Mouse (Mus musculus) left cerebral cortex, postnatal 4 days (tissue): ENCODE data around the gene Ctss. TPM values are rescaled to one million over a fixed set of nuclear protein-coding genes. Genes with fewer than 3 reads are reported as not detected.
"Not testable (repeated sequence)": the region's sequence is repeated elsewhere in the genome, so short reads cannot be mapped to it uniquely, and the experiment has no call there.

Source experiments
- DNase-seq: peaks from one replicate; pipeline ENCODE4 v3.0.0-alpha.2; 2022
- intact Hi-C: fragments of 180-260 bp; cut with DNase I; formaldehyde crosslinking; loops from one replicate; pipeline ENCODE4 v1.15.1; 2025
- total RNA-seq, 2 experiments: library from RNA; stranded (reverse); gene quantifications; 2 replicates each; pipeline ENCODE4 v1.2.3; 2021

The Ctss gene
- total RNA-seq, 2 experiments from 2014 or later = 8.3 to 8.6 TPM

DNA sequence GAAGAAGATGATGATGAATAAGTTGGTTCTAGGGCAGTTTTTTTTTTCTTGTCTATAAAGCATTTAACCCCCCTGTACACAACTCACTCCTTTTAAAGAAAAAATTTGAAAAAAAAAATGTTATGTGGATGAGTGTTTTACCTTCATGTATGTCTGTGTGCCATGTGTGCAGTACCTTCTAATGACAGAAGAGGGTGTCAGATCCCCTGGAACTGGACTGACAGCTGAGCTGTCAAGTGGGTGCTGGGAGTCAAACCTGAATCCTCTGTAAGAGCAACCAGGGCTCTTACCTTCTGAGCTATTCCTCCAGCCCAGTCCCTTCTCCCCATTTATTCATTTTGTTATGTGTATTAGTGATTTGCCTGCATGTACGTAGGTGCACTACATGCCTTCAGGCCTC lies 4.4 kb downstream of the Ctss start:
- intact Hi-C loops = no loop called here

DNA sequence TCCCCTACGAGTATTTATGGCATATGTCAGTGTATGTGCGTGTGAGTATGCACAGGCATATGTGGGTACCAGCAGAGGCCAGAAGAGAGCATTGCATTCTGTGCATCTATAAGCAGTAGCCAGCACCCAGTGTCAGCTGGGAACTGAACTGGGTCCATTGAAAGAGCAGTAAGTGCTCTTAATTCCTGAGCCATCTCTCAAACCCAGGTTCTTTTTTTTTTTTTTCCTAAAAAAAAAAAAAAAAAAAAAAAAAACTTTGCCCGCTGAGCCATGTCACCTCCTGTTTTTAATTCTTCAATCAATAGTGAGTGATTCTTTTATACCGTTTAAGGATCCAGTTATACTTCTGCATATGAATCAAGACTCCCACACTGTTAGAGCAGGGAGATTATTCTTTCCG lies 6.8 kb downstream of the Ctss start:
- intact Hi-C loops = no loop called here
- DNase-seq = no peak

More for the DNA sequence above, 4.4 kb downstream of the Ctss start:
- DNase-seq = no peak

DNA sequence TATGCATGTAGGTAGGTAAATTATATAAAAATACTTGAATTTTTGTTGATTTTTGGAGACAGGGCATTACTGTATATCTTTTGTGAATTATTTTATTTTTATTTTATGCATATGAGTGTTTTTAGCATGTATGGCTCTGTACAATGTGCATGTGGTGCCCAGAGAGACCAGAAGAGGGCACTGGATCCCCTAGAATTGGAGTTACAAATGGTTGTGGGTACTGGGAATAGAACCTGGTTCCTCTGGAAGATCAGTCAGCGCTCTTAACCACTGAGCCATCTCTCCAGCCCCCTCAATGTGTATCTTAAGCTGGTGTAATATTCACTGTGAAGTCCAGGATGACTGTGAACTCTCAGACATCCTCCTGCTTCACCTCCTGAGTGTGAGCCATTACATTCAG lies 8.3 kb downstream of the Ctss start:
- intact Hi-C loops = no loop called here

DNA sequence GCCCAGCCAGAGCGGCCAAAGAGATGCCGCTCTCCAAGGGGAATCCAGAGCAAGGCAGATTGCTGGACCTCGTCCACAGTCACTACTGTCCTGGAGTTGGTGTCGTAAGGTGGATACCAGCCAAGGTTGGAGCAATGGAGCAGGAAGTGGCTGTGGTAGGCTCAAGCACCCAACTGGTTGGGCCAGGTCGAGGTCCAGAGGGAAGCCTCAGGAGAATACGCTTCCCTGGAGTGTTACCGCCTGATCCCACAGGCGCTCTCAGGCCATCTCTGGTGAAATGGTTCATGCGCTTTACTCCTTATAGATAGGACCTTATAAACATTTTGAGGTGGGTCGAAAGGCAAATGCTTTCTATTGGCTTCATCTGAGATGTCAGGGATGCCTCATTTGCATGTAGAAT lies 12.3 kb downstream of the Ctss start:
- DNase-seq = no peak
- intact Hi-C loops = no loop called here

More for the DNA sequence above, 8.3 kb downstream of the Ctss start:
- no peak for DNase-seq

DNA sequence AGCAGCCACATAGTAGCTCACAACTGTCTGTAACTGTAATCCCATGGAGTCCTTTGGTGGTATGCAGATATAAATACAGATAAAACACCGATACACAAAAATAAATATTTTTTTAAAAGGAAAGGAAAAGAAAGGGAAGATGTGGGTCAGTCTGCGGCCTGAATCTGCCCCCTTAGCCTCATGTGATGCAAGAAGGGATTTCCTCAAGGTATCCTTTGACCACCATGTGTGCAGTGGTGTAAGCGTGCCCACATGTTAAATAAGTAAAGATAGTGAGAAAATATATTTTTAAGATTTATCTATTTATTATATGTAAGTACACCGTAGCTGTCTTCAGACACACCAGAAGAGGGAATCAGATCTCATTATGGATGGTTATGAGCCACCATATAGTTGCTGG lies 13.3 kb downstream of the Ctss start:
- intact Hi-C loops = no loop called here
- no peak for DNase-seq

DNA sequence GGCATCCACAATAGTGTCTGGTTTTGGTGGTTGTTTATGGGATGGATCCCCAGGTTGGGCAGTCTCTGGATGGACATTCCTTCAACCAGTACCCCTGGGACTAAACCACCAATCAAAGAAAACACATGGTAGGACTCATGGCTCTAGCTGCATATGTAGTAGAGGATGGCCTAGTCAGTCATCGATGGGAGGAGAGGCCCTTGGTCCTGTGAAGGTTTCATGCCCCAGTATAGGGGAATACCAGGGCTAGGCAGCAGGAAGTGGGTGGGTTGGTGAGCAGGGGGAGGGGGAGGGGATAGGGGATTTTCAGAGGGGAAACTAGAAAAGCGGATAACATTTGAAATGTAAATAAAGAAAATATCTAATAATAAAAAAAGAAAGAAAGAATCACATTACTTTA lies 14.6 kb downstream of the Ctss start:
- DNase-seq, intact Hi-C loops: not testable (repeated sequence)

DNA sequence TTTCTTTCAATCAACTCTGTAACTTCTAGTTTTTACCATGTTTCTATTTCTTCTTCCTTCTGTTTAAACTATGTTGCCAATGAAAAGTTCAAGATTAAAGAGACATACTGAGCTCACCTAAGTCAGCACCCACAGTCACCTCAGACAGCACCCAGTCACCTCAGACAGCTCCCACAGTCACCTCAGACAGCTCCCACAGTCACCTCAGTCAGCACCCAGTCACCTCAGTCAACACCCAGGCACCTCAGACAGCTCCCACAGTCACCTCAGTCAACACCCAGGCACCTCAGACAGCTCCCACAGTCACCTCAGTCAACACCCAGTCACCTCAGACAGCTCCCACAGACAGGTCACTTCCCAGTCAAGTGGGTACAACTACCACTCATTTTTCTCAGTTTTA lies 15.6 kb downstream of the Ctss start:
- DNase-seq = no peak
- intact Hi-C loops = no loop called here

DNA sequence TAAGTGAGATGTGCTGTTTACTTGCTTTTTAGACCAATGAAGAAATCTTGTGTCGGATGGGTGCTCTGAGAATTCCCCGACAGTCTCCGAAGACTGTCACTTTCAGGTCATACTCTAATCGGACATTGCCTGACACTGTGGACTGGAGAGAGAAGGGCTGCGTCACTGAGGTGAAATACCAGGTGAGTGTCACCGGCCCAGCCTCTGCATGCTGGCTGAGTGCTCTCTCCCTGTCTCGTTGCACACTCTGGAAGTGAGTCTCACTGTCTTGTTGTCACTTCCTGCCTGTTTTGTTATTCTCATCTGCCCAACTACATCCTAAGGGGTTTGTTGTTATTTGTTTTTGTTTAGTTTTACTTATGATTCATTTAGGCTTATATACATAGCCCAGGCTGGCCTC lies 16.4 kb downstream of the Ctss start:
- no peak for DNase-seq
- intact Hi-C loops = no loop called here

DNA sequence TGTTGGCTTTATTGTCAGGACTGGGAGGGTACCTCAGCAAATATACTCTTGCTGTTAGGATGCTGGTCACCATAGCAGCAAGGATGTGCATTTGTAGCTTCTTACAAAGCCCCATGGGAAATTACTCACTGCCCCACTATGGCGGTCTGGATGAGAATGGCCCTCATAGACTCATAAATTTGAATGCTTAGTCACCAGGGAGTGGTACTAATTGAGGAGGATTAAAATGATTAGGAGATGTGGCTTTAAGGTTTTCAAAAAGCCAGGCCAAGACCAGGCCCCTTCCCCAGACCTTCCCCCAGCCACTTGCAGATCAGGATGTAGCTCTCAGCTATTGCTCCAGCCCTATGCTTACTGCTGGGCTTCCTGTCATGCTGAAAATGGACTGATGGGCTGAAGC lies 23.6 kb downstream of the Ctss start:
- intact Hi-C loops = no loop called here
- DNase-seq = no peak

DNA sequence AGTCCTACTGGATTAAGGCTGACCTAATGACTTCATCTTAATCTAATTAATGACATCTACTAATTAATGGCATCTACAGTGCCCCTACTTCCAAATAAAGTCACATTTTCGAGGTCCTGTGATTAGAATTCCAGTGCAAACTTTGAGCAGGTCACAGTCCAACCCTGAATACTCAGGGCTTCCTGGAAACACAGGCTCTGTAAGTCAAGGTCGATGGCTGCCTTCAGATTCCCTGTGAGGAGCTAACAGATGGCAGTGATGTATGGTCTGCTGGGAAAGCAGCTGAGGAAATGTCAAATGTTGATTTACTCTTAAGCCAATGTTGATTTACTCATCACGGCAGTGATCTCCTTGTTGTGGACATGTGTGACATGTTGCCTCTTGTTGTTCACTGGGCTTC lies 27.4 kb downstream of the Ctss start:
- intact Hi-C loops = no loop called here
- DNase-seq = no peak

DNA sequence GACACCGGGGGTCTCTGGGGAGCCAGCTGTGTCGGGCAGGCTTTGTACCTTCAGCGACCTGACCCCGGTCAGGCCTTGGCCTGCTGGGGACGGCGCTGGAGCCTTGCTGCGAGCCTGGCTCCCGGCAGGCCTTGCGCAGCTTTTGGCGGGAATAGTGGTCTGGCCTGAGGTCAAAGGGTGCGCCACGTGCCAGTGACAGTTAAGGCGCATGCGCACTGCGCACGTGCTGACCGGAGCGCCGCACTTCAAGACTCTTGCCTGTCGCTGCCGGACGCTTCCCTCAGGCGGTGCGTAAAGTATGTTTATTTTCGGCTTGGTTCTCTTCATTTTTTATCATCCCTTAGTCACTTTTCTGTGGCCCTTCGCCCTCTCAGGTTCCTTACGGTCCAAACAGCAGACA lies 32.9 kb downstream of the Ctss start, which contains the start of gene Hormad1:
Gene Hormad1, plus strand, starts transcription at position 241 of the 400 bp plus-strand sequence.
- no peak for DNase-seq
- intact Hi-C loops = no loop called here

DNA sequence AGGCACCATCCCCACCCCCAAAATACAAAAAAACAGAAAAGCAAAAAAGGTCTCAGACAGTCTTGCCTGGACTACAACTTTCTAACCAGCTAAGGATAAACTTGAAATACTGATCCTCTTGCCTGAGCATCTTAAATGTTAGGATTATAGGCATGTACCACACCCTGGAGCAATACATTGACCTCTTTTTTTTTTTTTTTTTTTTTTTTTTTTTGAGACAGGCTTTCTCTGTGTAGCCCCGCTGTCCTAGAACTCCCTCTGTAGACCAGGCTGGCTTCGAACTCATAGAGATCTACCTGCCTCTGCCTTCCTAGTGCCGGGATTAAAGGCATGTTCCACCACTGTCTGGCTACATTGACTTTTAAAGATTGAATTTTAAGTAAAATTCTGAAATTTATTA lies 34.2 kb downstream of the Ctss start:
- intact Hi-C loops = no loop called here
- DNase-seq = no peak

DNA sequence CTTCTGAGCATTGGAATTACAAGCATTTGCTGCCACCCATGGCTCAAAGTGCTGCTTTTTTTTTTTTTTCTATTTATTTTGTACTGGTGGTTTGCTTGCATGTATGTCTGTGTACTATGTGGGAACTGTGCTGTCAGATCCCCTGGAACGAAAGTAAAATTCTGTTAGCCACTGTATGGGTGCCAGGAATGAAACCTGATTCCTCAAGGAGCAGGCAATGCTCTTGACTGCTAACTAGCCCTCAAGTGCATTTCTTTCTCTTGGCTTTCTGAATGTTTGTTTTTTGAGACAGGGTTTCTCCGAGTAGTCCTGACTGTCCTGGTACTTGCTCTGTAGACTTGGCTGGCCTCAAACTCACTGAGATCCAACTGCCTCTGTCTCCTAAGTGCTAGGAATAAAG lies 35.2 kb downstream of the Ctss start:
- intact Hi-C loops = no loop called here
- no peak for DNase-seq

DNA sequence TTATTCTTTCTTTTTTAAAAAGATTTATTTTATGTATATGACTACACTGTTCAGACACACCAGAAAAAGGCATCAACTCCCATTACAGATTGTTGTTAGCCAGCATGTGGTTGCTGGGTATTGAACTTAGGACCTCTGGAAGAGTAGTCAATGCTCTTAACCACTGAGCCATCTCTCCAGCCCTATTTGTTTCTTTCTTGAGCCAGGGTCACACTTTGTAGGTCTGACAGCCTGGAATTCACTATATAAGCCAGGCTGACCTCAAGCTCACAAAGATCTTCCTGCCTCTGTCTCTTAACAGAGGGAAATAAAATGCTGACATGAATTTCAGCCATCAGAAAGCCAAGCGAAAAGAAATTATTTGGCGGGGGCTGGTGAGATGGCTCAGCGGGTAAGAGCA lies 43.0 kb downstream of the Ctss start:
- no peak for DNase-seq
- intact Hi-C loops = no loop called here

DNA sequence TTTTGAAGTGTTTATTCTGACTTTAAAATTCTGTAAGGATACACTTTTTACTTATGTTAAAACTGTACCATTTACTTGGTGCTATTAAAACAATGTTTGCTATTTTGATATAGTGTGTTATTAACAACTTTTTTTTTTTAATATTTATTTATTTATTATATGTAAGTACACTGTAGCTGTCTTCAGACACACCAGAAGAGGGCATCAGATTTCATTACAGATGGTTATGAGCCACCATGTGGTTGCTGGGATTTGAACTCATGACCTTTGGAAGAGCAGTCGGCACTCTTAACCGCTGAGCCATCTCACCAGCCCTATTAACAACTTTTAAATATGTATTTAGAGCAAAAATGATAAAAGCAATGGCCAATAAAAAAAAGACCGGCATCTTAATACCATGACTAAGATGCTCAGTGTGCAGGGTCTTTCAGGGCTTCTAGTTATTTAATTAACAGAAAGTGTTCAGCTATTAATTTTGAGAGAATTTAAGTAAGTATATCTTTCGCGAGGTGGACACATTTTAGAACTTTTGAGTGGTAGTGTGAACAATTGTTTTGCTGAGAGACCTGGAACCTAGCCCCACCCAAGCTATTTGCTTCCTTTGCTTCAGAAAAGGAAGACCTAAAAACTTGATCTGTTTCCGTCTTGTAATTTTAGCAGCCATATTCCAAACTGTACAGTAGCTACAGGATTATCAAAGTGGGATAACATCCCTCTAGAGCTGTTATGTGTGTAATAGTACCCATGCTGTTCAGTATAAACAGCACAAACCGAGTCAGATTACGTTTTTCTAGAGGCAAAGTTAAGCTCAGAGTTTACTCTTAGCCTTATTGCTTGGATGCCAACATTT lies 61.4 kb downstream of the Ctss start:
- intact Hi-C loops = no loop called here
- no peak for DNase-seq

DNA sequence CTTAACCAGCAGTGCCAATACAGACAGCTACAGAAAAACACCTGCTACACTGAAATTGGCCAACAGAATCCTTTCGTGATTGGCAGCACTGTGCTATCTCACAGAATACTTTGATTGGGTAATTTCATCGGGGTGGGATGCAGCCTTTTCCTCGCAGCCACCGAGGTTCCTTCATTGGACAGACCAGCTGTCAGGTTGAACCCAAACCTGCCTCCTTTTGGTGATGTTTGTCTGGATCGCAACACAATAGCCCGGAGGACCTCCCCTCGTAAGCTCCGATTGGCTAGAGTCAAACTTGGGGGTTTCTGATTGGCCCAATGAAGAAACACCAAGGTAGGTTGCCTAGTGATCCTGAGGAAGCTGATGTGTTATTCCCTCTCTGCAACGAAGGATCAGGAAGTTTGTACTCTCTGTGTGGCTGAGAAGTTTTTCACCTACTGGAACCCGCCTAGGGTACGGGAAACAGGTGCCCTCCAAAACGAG lies 62.1 kb downstream of the Ctss start, which contains the start of gene Golph3l:
Gene Golph3l, plus strand, starts transcription at position 331 of the 483 bp plus-strand sequence.
- DNase-seq = peak; percentile 91
- intact Hi-C loops = no loop called here

DNA sequence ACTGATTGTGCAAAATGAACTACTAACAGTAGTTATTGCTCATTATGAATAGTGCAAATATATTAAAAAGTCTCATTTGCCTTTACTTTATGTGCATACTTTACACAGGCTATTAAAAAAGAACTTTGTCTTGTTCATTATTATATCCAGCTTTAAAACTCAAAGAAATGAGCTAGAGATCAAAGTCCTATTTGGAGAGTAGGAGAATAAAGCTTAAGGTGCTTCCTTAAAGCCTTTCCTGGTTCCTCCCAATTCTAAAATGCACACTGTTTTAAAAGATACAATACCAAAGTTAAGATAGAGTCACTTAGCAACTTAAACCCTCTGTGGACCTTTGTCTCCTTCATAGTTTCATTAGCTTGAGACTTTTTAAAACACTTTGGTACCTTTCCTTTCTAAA lies 72.1 kb downstream of the Ctss start:
- intact Hi-C loops = no loop called here
- DNase-seq = no peak

DNA sequence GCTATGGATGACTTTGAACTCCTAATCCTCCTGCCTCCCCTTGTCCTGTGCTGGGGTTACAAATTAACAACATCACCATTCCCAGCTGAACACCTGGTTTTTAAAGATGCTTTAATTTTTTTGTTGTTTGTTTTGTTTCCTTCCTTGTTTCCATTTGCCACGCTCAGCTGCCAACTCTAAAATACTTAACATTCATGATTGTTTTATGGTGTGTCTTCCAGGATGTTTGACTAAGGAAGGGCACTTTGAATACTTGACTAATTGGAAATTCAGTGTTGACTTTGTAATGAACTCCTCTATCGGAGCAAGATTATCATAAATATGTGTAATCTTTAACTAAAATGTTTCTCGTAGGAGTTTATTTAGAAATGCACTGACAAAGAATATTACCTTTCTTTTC lies 74.7 kb downstream of the Ctss start:
- intact Hi-C loops = no loop called here
- DNase-seq = no peak
